Mouse (Mus musculus): Measurements from ENCODE around the gene Btbd35f11. TPM values are rescaled to one million over a fixed set of nuclear protein-coding genes. Genes with fewer than 3 reads are reported as not detected.
"Not testable (repeated sequence)": the region's sequence is repeated elsewhere in the genome, so short reads cannot be mapped to it uniquely, and the experiment has no call there.

Btbd35f11 gene
- not detected in 2 replicates for polyA plus RNA-seq (2012; rRNA removed)

DNA sequence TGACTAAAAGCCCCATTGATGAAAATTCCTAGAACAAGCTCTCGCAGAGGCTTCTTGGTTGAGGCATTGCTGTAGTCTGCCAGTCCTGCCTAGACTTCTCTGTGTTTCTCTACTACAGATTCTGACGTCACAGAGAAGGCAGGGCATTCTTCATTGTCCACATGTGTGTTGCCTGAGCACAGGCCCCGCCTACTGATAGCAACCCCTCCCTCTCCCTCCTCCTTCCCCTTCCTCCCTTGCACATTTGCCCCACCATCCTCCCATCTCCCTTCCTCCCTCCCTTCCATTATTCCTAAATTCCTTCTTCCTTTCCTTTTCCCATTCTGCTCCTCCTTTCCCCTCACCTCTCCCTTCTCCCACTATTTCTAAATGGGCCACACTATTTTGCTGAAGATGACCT lies at the start of gene Btbd35f11:
Gene Btbd35f11 (minus strand): TSS at position 101 of the 400 bp plus-strand sequence.
- H3K27me3 ChIP-seq (replicated peaks; ENCODE audit: control insufficient read depth, insufficient read depth, low read length); H3K36me3 ChIP-seq (ENCODE audit: control insufficient read depth, insufficient read depth, low read length); H3K4me3 ChIP-seq (ENCODE audit: insufficient read depth, low read depth, low read length); H3K27ac ChIP-seq (ENCODE audit: insufficient read depth, low read depth, low read length); H3K4me1 ChIP-seq (ENCODE audit: control insufficient read depth, insufficient read depth, low read length); DNase-seq: not testable (repeated sequence)
- 40% methylated on average over 1 of the region's 3 CpGs for WGBS

DNA sequence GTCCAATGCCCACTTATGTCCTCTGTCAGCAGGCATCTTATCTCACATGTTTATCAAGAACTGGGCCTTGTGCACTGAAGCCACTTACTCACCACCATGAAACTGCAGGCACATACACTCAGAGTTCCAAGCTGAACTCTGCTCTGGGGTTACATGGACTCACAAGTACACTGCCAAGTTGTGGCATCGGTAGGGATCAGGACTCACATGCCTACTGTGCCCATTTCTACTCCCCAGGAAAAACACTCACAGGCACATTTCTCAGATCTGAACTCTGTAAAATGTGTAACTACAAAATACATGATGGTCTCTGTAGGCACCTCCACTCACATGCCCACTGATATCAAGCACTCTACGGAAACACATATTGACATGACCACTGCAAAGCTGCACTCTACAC lies 33.5 kb downstream of the Btbd35f11 start:
- not testable (repeated sequence) for H3K27ac ChIP-seq (ENCODE audit: insufficient read depth, low read depth, low read length); H3K4me3 ChIP-seq (ENCODE audit: insufficient read depth, low read depth, low read length); H3K4me1 ChIP-seq (ENCODE audit: control insufficient read depth, insufficient read depth, low read length); H3K27me3 ChIP-seq (replicated peaks; ENCODE audit: control insufficient read depth, insufficient read depth, low read length); H3K36me3 ChIP-seq (ENCODE audit: control insufficient read depth, insufficient read depth, low read length); DNase-seq
- no CpG with 5 or more reads among the region's 2 CpGs for WGBS

Other genes with a start within 250 kb of the Btbd35f11 start
- gene Btbd35f24, start 247.9 kb downstream of the Btbd35f11 start, polyA plus RNA-seq (2012; rRNA removed), result not detected in 2 replicates